Mouse (Mus musculus) hindbrain, embryonic 10.5 days (tissue): ENCODE measurements at regions not wholly inside any gene's neighbourhood (a gene's known extent, or its start where the extent isn't known, plus 50 kb on each side); places are given as distances from the start of the nearest gene placed in this dataset.

Experiments used
- DNase-seq: peaks from one replicate; pipeline ENCODE4 v3.0.0-alpha.2; 2017; ENCODE audit warnings: low spot score
- H3K27ac ChIP-seq: fragments of 300-500 bp; sonication (generic); 2 replicates; pipeline ENCODE4 v1.5.1; 2016; ENCODE audit warnings: mild to moderate bottlenecking, moderate library complexity
- H3K27me3 ChIP-seq: fragments of 300-500 bp; sonication (generic); 2 replicates; pipeline ENCODE4 v1.6.1; 2016; ENCODE audit warnings: mild to moderate bottlenecking; ENCODE audit not compliant: poor library complexity, insufficient read depth, severe bottlenecking
- H3K36me3 ChIP-seq: fragments of 300-500 bp; sonication (generic); 2 replicates; pipeline ENCODE4 v1.6.1; 2016; ENCODE audit warnings: mild to moderate bottlenecking, moderate library complexity
- H3K4me1 ChIP-seq: fragments of 300-500 bp; sonication (generic); replicated peaks from 2 replicates; pipeline ENCODE4 v1.6.1; 2016; ENCODE audit warnings: mild to moderate bottlenecking
- H3K4me3 ChIP-seq: fragments of 300-500 bp; sonication (generic); 2 replicates; pipeline ENCODE4 v1.5.1; 2016; ENCODE audit warnings: mild to moderate bottlenecking, moderate library complexity
- H3K9me3 ChIP-seq: fragments of 300-500 bp; sonication (generic); 2 replicates; pipeline ENCODE4 v1.6.1; 2016; ENCODE audit warnings: mild to moderate bottlenecking, moderate library complexity
- WGBS: fragments of 180-500 bp; shearing (Covaris S2); methylation state at CpG from one replicate; pipeline ENCODE4 v1.1.7; 2016; 5-methylcytosine and 5-hydroxymethylcytosine counted together

DNA sequence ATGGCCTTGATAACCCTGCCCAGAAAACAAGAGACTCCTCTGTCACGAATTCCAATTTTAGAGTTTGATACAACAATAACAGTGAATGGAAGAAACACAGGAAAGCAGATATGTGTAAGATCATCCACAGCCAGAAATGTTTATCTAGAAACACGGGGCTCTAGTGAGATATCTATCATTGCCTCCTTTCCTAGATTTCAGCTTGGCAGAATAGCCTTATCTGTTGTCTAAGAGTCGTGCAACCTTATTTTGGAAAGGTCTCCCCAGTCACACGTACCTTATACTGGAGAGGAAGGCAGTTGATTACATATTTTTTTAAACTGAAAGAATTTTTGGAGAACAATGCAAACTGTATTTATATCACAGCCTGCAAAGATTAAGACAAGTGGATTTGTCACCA is 61.6 kb downstream of the Gm10295 start:
- H3K4me3 ChIP-seq: no peak overlapping the region
- H3K27me3 ChIP-seq: no peaks in the 10 kb centered on the region
- WGBS: 83% methylated on average over 4 of the region's 4 CpGs
- no peaks in the 10 kb centered on the region for H3K9me3 ChIP-seq
- H3K27ac ChIP-seq: no peak overlapping the region
- no peaks in the 10 kb centered on the region for H3K36me3 ChIP-seq
- no peak for DNase-seq
- H3K4me1 ChIP-seq: no peaks in the 10 kb centered on the region

- H3K4me1 ChIP-seq: no peaks in the 10 kb centered on the region
- H3K27me3 ChIP-seq: no peaks in the 10 kb centered on the region
- no peaks in the 10 kb centered on the region for H3K36me3 ChIP-seq
- DNase-seq: no peak
- no peaks in the 10 kb centered on the region for H3K9me3 ChIP-seq
- 79% methylated on average over 5 of the region's 5 CpGs for WGBS
- H3K4me3 ChIP-seq: no peak overlapping the region
- H3K27ac ChIP-seq: no peak overlapping the region
Measured at GRCm38 (mm10) chr7:71289266-71289665, 62.0 kb downstream of the Gm10295 start.

GRCm38 (mm10) chr7:71287441-71287840 is 63.8 kb downstream of the Gm10295 start:
- Histone ChIP-seq H3K9me3 (0 out of 2 replicates have a peak, but pooled peaks cover 5% of the 10 kb centered on the region), H3K4me1 (no peaks in the 10 kb centered on the region), H3K27me3 (no peaks in the 10 kb centered on the region), H3K36me3 (no peaks in the 10 kb centered on the region), H3K4me3 (no peak overlapping the region), H3K27ac (no peak overlapping the region)
- 89% methylated on average over 7 of the region's 7 CpGs for WGBS
- DNase-seq: no peak

DNA sequence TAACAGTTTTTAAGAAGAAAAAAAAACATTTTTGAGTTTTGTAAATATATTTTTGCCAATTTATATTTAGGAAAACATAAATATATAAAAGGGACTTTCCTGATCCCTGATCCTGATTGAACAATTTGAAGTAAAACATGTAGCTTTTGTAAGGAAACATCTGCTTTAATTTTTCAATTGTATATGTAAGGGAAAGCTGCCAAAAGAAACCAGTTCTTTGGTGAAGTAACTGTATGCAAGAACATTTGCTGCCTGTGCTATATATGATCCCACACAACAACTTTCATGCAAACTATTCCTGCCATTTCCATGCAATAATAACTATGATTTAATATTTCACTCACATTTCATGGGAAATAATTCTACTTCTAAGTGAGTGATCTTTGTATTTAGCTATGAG is 67.0 kb downstream of the Gm10295 start:
- no peak overlapping the region for H3K27ac ChIP-seq
- no peaks in the 10 kb centered on the region for H3K4me1 ChIP-seq
- H3K4me3 ChIP-seq: no peak overlapping the region
- no peaks in the 10 kb centered on the region for H3K36me3 ChIP-seq
- H3K9me3 ChIP-seq: 0 out of 2 replicates have a peak, but pooled peaks cover 5% of the 10 kb centered on the region
- H3K27me3 ChIP-seq: no peaks in the 10 kb centered on the region
- no peak for DNase-seq

- 88% methylated on average over 3 of the region's 3 CpGs for WGBS
- H3K4me1 ChIP-seq: no peaks in the 10 kb centered on the region
- H3K36me3 ChIP-seq: no peaks in the 10 kb centered on the region
- no peak overlapping the region for H3K27ac ChIP-seq
- 0 out of 2 replicates have a peak, but pooled peaks cover 5% of the 10 kb centered on the region for H3K9me3 ChIP-seq
- no peaks in the 10 kb centered on the region for H3K27me3 ChIP-seq
- no peak overlapping the region for H3K4me3 ChIP-seq
- DNase-seq: no peak
Measured at GRCm38 (mm10) chr7:71283419-71283818, 67.9 kb downstream of the Gm10295 start.

- H3K4me3 ChIP-seq: no peak overlapping the region
- H3K27ac ChIP-seq: no peak overlapping the region
- no peaks in the 10 kb centered on the region for H3K27me3 ChIP-seq
- DNase-seq: no peak
- no peaks in the 10 kb centered on the region for H3K4me1 ChIP-seq
- H3K9me3 ChIP-seq: no peaks in the 10 kb centered on the region
- no peaks in the 10 kb centered on the region for H3K36me3 ChIP-seq
- 88% methylated on average over 8 of the region's 8 CpGs for WGBS
Measured at GRCm38 (mm10) chr7:71266101-71266500, 85.2 kb downstream of the Gm10295 start.

GRCm38 (mm10) chr7:71264115-71264514 is 87.2 kb downstream of the Gm10295 start:
- DNase-seq: no peak
- 76% methylated on average over 1 of the region's 1 CpGs for WGBS
- Histone ChIP-seq H3K4me3 (no peak overlapping the region), H3K27me3 (no peaks in the 10 kb centered on the region), H3K4me1 (no peaks in the 10 kb centered on the region), H3K27ac (no peak overlapping the region), H3K36me3 (no peaks in the 10 kb centered on the region), H3K9me3 (no peaks in the 10 kb centered on the region)

- WGBS: 86% methylated on average over 2 of the region's 2 CpGs
- DNase-seq: no peak
- no peaks in the 10 kb centered on the region for H3K4me1 ChIP-seq
- H3K27ac ChIP-seq: no peak overlapping the region
- H3K4me3 ChIP-seq: no peak overlapping the region
- H3K27me3 ChIP-seq: no peaks in the 10 kb centered on the region
- H3K9me3 ChIP-seq: no peaks in the 10 kb centered on the region
- no peaks in the 10 kb centered on the region for H3K36me3 ChIP-seq
Measured at GRCm38 (mm10) chr7:71249669-71250068, 101.6 kb downstream of the Gm10295 start.

DNA sequence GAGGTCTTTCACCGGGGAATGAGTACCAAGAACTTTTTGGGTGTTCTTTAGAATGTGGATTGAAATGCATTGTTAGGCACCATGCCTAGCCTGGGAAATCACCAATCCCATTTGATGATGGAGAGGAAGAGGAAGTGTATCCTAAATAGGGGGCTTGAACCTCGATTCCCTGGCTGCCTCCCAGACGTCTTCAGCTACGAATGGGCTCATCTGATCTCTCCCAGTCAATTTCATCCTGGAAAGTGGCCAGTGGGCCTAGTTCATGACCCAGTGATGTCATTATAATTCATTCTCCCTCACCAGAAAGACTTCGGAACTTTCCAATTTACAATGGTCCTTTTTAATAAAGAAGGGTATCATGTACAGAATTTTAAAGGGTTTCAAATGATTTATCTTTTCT is 102.1 kb downstream of the Gm10295 start:
- H3K27me3 ChIP-seq: no peaks in the 10 kb centered on the region
- H3K36me3 ChIP-seq: no peaks in the 10 kb centered on the region
- H3K9me3 ChIP-seq: no peaks in the 10 kb centered on the region
- DNase-seq: no peak
- 79% methylated on average over 5 of the region's 5 CpGs for WGBS
- H3K4me3 ChIP-seq: no peak overlapping the region
- no peaks in the 10 kb centered on the region for H3K4me1 ChIP-seq
- no peak overlapping the region for H3K27ac ChIP-seq

- no peak overlapping the region for H3K4me3 ChIP-seq
- no peak overlapping the region for H3K27ac ChIP-seq
- no peaks in the 10 kb centered on the region for H3K4me1 ChIP-seq
- WGBS: 70% methylated on average over 5 of the region's 5 CpGs
- no peaks in the 10 kb centered on the region for H3K36me3 ChIP-seq
- DNase-seq: no peak
- no peaks in the 10 kb centered on the region for H3K9me3 ChIP-seq
- H3K27me3 ChIP-seq: no peaks in the 10 kb centered on the region
Measured at GRCm38 (mm10) chr7:71247922-71248321, 103.4 kb downstream of the Gm10295 start.

DNA sequence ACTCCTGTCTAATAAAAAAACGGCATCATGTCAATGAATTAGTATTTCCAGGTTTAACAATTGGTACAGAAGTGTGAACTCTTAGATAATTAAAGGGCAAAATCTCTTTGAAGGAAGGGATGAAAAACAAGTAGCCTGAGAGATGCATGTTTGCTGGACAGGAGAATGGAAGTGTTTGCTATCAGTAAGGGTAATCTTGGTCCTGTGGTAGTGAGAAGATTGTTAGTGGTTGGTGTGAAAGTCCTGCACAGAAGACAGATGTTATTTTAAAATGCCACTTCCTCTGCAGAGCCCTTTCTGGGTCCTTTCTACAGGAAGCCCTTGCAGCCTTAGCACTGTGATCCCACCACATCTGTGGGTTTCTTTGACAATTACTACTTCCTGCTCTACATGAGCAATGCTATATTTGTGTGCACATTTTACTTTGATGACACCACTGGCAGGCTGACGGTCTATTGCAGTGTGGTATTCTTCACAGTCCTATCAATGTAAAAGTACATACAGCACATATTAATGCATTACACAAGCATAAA is 108.8 kb downstream of the Gm10295 start:
- no peaks in the 10 kb centered on the region for H3K36me3 ChIP-seq
- H3K4me1 ChIP-seq: no peaks in the 10 kb centered on the region
- no peak overlapping the region for H3K4me3 ChIP-seq
- no peak overlapping the region for H3K27ac ChIP-seq
- DNase-seq: no peak
- 86% methylated on average over 2 of the region's 2 CpGs for WGBS
- no peaks in the 10 kb centered on the region for H3K9me3 ChIP-seq
- no peaks in the 10 kb centered on the region for H3K27me3 ChIP-seq

- 70% methylated on average over 3 of the region's 3 CpGs for WGBS
- Histone ChIP-seq H3K9me3 (no peaks in the 10 kb centered on the region), H3K27me3 (no peaks in the 10 kb centered on the region), H3K36me3 (no peaks in the 10 kb centered on the region), H3K4me3 (no peak overlapping the region), H3K4me1 (no peaks in the 10 kb centered on the region), H3K27ac (no peak overlapping the region)
- no peak for DNase-seq
Measured at GRCm38 (mm10) chr7:71239207-71239606, 112.1 kb downstream of the Gm10295 start.

DNA sequence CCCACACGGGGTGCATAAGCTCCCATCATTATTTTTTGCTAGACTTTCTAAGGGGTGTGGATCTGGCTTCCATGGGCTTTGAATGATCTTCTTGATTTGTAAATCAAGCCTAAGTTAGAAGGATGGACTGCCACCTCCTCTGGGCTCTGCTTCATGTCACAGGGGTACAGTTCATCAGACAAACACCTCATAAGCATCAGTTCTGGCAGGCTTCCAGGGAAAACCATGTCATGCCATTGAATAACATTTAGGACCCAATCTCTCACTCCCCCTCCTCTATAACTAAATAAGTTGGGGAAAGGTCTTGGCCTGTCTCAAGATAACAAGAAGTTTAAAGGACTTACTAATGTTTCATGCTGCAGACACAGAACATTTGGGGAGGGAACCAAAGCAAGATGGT is 115.0 kb downstream of the Gm10295 start:
- H3K27ac ChIP-seq: no peak overlapping the region
- 89% methylated on average over 1 of the region's 1 CpGs for whole genome bisulfite sequencing
- no peaks in the 10 kb centered on the region for H3K27me3 ChIP-seq
- H3K9me3 ChIP-seq: no peaks in the 10 kb centered on the region
- H3K4me1 ChIP-seq: 0 out of 2 replicates have a peak, but pooled peaks cover 3% of the 10 kb centered on the region
- H3K36me3 ChIP-seq: no peaks in the 10 kb centered on the region
- H3K4me3 ChIP-seq: no peak overlapping the region
- DNase-seq: no peak

DNA sequence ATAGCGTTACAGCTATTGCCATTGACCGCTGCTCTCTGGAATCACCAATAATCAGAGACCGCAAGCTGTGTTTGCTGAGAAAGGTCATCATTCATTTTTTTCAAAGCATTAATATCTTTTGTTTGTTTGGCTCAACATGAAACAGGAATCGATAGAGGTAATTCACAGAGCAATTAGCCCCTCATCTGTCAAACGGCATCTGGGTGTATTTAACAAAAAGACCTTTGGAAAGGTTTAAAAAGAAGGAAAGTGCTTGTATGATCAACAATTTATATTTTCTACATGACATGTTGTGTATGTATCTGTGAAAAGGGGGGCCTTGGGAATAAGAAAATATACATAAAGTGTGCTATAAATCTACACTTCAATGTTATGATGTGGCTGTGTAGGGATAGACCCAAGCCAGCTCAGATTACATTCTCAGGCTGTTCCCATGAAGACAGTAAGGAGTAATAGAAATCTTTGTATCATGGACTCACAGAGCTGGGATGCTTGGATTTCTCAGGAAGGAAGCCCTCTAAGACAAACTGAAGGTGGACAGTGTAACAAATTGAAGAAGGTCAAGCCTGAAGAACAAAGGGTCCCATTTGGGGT is 117.0 kb downstream of the Gm10295 start:
- H3K4me1 ChIP-seq: 0 out of 2 replicates have a peak, but pooled peaks cover 7% of the 10 kb centered on the region
- H3K27ac ChIP-seq: no peak overlapping the region
- no peaks in the 10 kb centered on the region for H3K27me3 ChIP-seq
- H3K4me3 ChIP-seq: no peak overlapping the region
- WGBS: 80% methylated on average over 5 of the region's 5 CpGs
- no peaks in the 10 kb centered on the region for H3K36me3 ChIP-seq
- DNase-seq: no peak
- no peaks in the 10 kb centered on the region for H3K9me3 ChIP-seq
